Mouse (Mus musculus) stomach, embryonic 14.5 days (tissue): ENCODE data around the gene Gan. TPM values are rescaled to one million over a fixed set of nuclear protein-coding genes. Genes with fewer than 3 reads are reported as not detected.

Source experiments
- ATAC-seq: fragments of 200-750 bp; cut with Nextera tagmentation; 2 replicates; pipeline ENCODE4 v1.8.0; 2017; ENCODE audit warnings: low read depth, moderate TSS enrichment; ENCODE audit not compliant: insufficient number of reproducible peaks, insufficient read depth, low FRiP score
- H3K27ac ChIP-seq: fragments of 300-500 bp; sonication (generic); 2 replicates; pipeline ENCODE4 v1.5.1; 2014; ENCODE audit warnings: mild to moderate bottlenecking, low read length, moderate library complexity, mixed read lengths
- H3K27me3 ChIP-seq: fragments of 300-500 bp; sonication (generic); 2 replicates; pipeline ENCODE4 v1.6.1; 2014; ENCODE audit warnings: low read length, control low read depth, mixed read lengths; ENCODE audit not compliant: control insufficient read depth, insufficient read depth
- H3K36me3 ChIP-seq: fragments of 300-500 bp; sonication (generic); 2 replicates; pipeline ENCODE4 v1.6.1; 2014; ENCODE audit warnings: mild to moderate bottlenecking, control low read depth, low read length, moderate library complexity, mixed read lengths; ENCODE audit not compliant: control insufficient read depth, insufficient read depth
- H3K4me1 ChIP-seq: fragments of 300-500 bp; sonication (generic); 2 replicates; pipeline ENCODE4 v1.6.1; 2014; ENCODE audit warnings: low read length, control low read depth, mixed read lengths; ENCODE audit not compliant: control insufficient read depth, insufficient read depth
- H3K4me2 ChIP-seq: fragments of 300-500 bp; sonication (generic); replicated peaks from 2 replicates; pipeline ENCODE4 v1.6.1; 2014; ENCODE audit warnings: low read depth, low read length, control low read depth
- H3K4me3 ChIP-seq: fragments of 300-500 bp; sonication (generic); 2 replicates; pipeline ENCODE4 v1.5.1; 2014; ENCODE audit warnings: low read depth, low read length, control low read depth
- H3K9ac ChIP-seq: fragments of 300-500 bp; sonication (generic); replicated peaks from 2 replicates; pipeline ENCODE4 v1.6.1; 2014; ENCODE audit warnings: low read depth, mild to moderate bottlenecking, control low read depth, low read length, moderate library complexity, mixed read lengths
- H3K9me3 ChIP-seq: fragments of 300-500 bp; sonication (generic); 2 replicates; pipeline ENCODE4 v1.6.1; 2016; ENCODE audit warnings: low read depth, low read length, control low read depth; ENCODE audit not compliant: control insufficient read depth
- WGBS: fragments of 180-500 bp; shearing (Covaris S2); extraction: QIAGEN DNeasy Blood & Tissue Kit; methylation state at CpG from one replicate; pipeline ENCODE4 v1.1.7; 2014; 5-methylcytosine and 5-hydroxymethylcytosine counted together
- polyA plus RNA-seq: library from polyadenylated mRNA; unstranded; fragments of >200 nt; fragmentation: Nextera tagmentation; extraction: Ambion mirVana; gene quantifications from 2 replicates; pipeline ENCODE4 v1.2.1, GENCODE M21; 2014

Gene Gan
- polyA plus RNA-seq, 1 experiment from 2014 or later: 4.2 TPM

DNA sequence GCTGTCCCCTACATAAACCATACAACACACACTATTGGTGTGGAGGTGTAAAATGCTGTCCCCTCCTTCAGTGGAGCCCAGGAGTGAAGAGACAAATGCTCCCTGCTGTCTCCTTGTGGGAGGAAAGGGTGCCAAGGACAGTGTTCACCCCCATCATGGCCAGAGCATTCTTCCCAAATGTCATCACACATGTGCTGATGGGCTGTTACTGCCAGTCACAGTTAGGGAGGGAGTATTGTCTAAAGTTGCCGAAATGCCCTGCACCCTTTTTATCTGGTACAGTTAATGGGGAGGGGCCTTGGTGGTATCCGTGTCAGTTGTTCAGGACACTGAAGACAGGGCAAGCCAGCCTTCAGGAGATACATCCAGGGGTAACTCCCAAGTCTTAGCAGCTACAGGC lies 8.6 kb downstream of the Gan start:
- WGBS: 83% methylated on average over 2 of the region's 2 CpGs
- ATAC-seq: no peak
- Histone ChIP-seq H3K27me3 (no peaks in the 10 kb centered on the region), H3K9me3 (no peaks in the 10 kb centered on the region), H3K4me2 (no peak overlapping the region), H3K4me1 (no peaks in the 10 kb centered on the region), H3K4me3 (no peak overlapping the region), H3K9ac (no peak overlapping the region), H3K36me3 (no peaks in the 10 kb centered on the region; the same call in 1 of the 2 replicates), H3K27ac (no peak overlapping the region)

DNA sequence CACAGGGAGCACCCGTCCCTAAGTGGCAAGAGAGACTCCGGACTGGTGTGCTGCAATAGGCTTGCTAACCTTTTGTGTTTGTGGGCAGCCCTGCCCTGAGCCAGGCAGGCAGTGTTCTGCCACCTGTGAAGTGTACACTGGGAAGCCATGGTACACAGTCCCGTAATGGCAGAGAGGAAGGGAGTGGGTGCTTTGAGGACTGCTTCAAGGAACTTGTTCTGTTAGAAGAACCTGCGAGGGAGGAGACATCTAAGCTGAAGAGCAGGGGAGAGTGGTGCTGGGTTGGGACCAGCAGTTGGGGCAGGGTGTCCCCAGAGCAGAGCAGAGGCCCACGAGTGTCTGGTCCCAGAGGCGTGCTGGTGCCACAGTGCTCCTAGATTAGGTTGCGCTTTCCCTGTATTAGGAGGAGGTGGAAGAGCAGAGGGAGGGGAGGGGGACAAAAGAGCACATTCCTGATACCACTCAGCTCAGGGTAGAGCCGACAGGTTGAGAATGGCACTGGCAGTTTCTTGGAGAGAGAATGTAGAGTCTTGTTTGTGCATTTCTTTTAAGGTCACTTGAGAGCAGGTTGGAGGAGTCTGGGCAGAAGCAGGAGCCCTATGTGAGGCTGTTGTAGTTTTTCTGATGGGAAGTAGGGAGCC lies 9.4 kb downstream of the Gan start:
- H3K27ac ChIP-seq: no peak overlapping the region
- no peaks in the 10 kb centered on the region; the same call in 1 of the 2 replicates for H3K36me3 ChIP-seq
- no peak overlapping the region for H3K4me2 ChIP-seq
- 67% methylated on average over 8 of the region's 8 CpGs for WGBS
- H3K9me3 ChIP-seq: no peaks in the 10 kb centered on the region
- no peak overlapping the region for H3K4me3 ChIP-seq
- peak; percentile 56; the same call in 1 of the 2 replicates for ATAC-seq
- no peaks in the 10 kb centered on the region for H3K27me3 ChIP-seq
- no peak overlapping the region for H3K9ac ChIP-seq
- H3K4me1 ChIP-seq: no peaks in the 10 kb centered on the region

DNA sequence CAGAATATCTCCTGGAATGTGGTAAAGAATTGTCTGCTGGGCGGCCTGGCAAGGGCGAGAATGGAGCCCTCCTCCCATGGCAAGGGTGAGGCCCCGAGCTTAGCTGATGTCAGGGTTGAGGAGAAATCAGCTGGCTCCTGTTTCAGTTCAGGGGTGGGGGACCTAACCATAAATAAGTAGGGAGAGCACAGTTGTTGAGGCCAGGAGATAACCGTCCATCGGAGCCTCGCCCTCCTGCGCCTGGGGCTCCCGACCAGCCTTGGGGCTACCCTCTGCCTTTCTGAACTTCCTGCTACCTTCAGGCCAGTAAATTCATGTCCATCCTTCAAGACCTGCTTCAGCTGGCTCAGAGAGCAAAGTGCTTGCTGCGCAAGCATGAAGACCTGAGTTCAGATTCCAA lies 10.4 kb downstream of the Gan start:
- Histone ChIP-seq H3K36me3 (no peaks in the 10 kb centered on the region; the same call in 1 of the 2 replicates), H3K27me3 (no peaks in the 10 kb centered on the region), H3K4me3 (no peak overlapping the region), H3K9ac (no peak overlapping the region), H3K9me3 (no peaks in the 10 kb centered on the region), H3K27ac (no peak overlapping the region), H3K4me2 (no peak overlapping the region), H3K4me1 (peaks cover 5% of the 10 kb centered on the region)
- no peak for ATAC-seq
- 78% methylated on average over 9 of the region's 9 CpGs for WGBS

DNA sequence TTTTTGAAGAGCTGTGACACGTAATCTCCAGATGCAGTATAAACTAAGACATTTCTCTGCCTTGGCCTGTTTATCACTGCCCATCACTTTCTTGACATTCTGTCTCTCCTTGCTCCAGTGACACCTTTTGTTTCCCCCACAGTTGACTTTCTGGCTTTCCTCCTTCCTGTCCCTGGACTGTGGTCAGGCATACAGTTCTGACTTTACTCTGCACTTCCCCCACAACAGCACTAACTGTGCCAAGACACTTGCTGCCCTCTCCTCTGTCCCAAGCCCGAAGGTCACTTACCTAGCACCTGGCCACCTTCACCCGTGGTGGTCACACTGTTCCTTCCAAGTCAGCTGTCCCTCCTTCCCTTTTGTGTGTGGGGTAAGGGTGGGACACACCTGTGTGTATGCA lies 13.9 kb downstream of the Gan start:
- WGBS: 82% methylated on average over 3 of the region's 3 CpGs
- Histone ChIP-seq H3K9me3 (no peaks in the 10 kb centered on the region), H3K4me2 (no peak overlapping the region), H3K4me3 (no peak overlapping the region), H3K9ac (no peak overlapping the region), H3K27ac (no peak overlapping the region), H3K36me3 (no peaks in the 10 kb centered on the region; the same call in none of the 2 replicates), H3K4me1 (peaks cover 5% of the 10 kb centered on the region), H3K27me3 (no peaks in the 10 kb centered on the region)
- no peak for ATAC-seq

DNA sequence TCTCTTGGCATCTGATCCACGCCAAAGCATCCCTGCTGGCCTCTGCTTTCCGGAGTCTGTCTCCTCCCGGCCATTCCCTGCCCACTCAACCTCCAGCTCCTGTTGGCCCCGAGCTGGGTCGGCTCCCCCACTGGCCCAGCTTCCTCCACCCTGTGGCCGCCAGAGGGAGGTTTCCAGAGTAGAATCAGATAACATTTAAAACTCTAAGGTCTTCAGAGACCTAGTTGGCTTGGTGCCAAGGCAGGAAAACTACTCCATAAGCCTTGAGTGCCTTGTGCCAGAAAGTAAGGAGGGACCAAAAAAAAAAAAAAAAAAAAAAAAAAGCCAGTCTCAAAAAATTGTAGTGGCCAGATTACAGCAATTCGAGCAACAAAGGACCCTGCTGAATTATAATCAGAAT lies 15.0 kb downstream of the Gan start:
- 39% methylated on average over 7 of the region's 7 CpGs for WGBS
- H3K9me3 ChIP-seq: no peaks in the 10 kb centered on the region
- no peaks in the 10 kb centered on the region; the same call in none of the 2 replicates for H3K36me3 ChIP-seq
- no peak overlapping the region for H3K4me2 ChIP-seq
- no peak overlapping the region for H3K9ac ChIP-seq
- no peaks in the 10 kb centered on the region for H3K27me3 ChIP-seq
- ATAC-seq: no peak
- peaks cover 5% of the 10 kb centered on the region for H3K4me1 ChIP-seq
- no peak overlapping the region for H3K4me3 ChIP-seq
- 0 out of 2 replicates have a peak overlapping the region, but pooled peaks have one; percentile 15 for H3K27ac ChIP-seq

DNA sequence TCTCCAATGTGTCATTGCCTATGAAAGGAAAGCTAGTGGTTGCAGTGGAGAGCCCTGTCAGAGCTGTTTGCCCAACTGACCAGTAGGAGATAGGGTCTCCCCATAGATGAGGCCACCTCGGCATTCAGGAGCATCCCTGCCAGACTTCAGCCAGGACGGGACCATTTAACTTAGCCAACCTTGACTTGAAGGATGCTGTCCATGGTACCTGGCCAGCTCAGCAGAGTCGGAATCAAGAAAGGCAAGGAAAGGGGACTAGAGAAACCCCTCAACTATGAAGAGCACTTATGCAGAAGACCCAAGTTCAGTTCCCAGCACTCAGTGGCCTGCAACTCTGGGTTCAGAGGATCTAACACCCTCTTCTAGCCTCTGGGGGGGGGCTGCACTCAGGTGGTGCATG lies 15.8 kb downstream of the Gan start:
- H3K9ac ChIP-seq: no peak overlapping the region
- ATAC-seq: no peak
- H3K9me3 ChIP-seq: no peaks in the 10 kb centered on the region
- H3K4me2 ChIP-seq: no peak overlapping the region
- no peaks in the 10 kb centered on the region for H3K27me3 ChIP-seq
- peaks cover 5% of the 10 kb centered on the region for H3K4me1 ChIP-seq
- H3K36me3 ChIP-seq: no peaks in the 10 kb centered on the region; the same call in none of the 2 replicates
- no peak overlapping the region for H3K27ac ChIP-seq
- 56% methylated on average over 3 of the region's 3 CpGs for WGBS
- H3K4me3 ChIP-seq: no peak overlapping the region

DNA sequence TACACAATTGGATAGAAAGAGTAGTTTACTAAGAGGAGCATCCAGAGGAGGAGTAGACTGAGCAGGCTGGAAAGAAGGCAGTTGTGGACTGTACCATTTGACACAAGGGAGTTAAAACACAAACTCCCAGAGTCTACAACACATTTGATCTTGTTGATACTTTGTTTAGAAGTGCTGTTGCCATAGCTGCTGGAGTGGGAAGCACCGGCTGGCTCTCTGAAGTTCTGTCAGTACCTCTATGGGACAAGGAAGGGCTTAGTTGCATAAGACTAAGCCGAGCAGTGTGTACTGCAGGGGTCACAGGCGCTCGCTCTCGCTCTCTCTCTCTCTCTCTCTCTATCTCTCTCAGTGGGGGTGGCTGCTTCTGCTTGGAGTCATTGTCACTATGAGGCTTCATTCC lies 16.6 kb downstream of the Gan start:
- H3K4me1 ChIP-seq: peaks cover 5% of the 10 kb centered on the region
- no peak overlapping the region for H3K9ac ChIP-seq
- no peaks in the 10 kb centered on the region for H3K27me3 ChIP-seq
- 92% methylated on average over 5 of the region's 5 CpGs for WGBS
- no peak overlapping the region for H3K4me2 ChIP-seq
- no peaks in the 10 kb centered on the region for H3K9me3 ChIP-seq
- H3K4me3 ChIP-seq: no peak overlapping the region
- H3K36me3 ChIP-seq: no peaks in the 10 kb centered on the region; the same call in 1 of the 2 replicates
- ATAC-seq: no peak
- no peak overlapping the region for H3K27ac ChIP-seq

DNA sequence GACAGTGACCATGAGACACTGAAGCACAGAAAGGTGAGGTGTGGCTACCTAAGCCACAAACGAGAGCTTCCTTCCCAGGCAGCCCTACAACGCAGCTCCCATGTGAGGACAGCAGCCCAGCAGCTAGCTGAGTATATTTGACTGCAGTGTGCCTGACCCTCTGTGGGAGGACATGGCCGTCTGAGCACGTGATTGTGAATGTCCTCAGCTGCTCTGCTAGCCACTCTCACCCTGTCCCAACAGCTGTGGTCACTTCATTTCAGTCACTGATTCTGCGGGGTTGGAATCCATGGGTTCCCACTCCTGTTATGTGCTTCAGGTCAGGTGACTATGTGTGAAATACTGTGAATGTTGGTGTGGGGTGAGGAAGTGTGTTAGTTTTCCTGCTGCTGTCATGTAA lies 18.4 kb downstream of the Gan start:
- H3K9me3 ChIP-seq: no peaks in the 10 kb centered on the region
- H3K9ac ChIP-seq: no peak overlapping the region
- ATAC-seq: no peak
- H3K27me3 ChIP-seq: no peaks in the 10 kb centered on the region
- no peak overlapping the region for H3K4me2 ChIP-seq
- peaks cover 5% of the 10 kb centered on the region for H3K4me1 ChIP-seq
- H3K4me3 ChIP-seq: no peak overlapping the region
- no peaks in the 10 kb centered on the region; the same call in 1 of the 2 replicates for H3K36me3 ChIP-seq
- H3K27ac ChIP-seq: no peak overlapping the region
- 76% methylated on average over 5 of the region's 5 CpGs for WGBS

DNA sequence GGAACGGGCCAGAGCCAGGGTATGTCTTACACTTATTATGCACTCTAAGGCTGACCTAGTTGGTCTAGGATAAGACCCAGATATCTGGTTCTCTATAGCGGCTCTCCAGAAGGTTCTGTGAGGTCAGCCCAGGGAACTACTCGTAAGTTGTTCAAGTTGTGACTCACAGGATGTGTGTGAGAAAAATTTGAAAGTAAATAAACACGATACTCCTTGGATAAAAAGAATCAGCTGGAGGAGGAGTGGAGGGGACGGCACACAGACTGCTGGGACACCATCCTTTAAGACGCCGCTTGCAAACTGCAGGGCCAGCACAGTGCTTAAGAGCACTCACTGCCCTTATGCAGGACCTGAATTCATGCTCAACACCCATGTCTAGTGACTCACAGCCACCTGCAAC lies 19.3 kb downstream of the Gan start:
- Histone ChIP-seq H3K36me3 (no peaks in the 10 kb centered on the region; the same call in 1 of the 2 replicates), H3K9ac (no peak overlapping the region), H3K27ac (no peak overlapping the region), H3K4me2 (no peak overlapping the region), H3K9me3 (no peaks in the 10 kb centered on the region), H3K4me1 (peaks cover 5% of the 10 kb centered on the region), H3K4me3 (no peak overlapping the region), H3K27me3 (no peaks in the 10 kb centered on the region)
- ATAC-seq: no peak
- 75% methylated on average over 7 of the region's 7 CpGs for WGBS
